Mouse (Mus musculus) heart, adult 8-10 months (tissue): ENCODE results near the gene Ric8a. TPM values are rescaled to one million over a fixed set of nuclear protein-coding genes. Genes with fewer than 3 reads are reported as not detected.
A peak's percentile ranks its signal among the peaks of the same experiment; 100 is the strongest.

Experiments used
- DNase-seq: peaks from one replicate; pipeline ENCODE4 v3.0.0; 2022; ENCODE audit warnings: low spot score
- total RNA-seq, 4 experiments: library from RNA; stranded (reverse); gene quantifications; 2 replicates each; pipeline ENCODE4 v1.2.4; 2022

Ric8a gene
- total RNA-seq, 4 experiments from 2014 or later: 22.3 to 24.4 (median 23.3) TPM

DNA sequence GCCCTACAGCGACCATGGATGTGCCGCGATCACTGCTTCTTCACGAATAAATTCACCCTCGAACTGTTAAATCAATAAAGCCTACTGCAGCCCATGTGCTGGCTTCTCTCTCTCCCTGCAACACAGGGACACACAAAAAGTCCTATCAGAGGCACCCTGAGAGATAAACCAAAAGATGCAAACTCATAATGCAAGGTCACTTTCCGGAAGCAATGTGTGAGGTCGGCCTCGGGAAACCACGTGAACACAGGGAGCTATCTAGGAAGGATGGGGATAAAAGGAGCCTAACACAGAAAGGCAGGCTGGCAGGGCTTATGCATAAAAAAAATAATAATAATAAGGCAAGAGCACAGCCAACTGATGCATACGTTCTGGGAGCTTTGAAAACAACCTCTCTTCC is 10.1 kb upstream of the Ric8a start:
- DNase-seq: no peak

DNA sequence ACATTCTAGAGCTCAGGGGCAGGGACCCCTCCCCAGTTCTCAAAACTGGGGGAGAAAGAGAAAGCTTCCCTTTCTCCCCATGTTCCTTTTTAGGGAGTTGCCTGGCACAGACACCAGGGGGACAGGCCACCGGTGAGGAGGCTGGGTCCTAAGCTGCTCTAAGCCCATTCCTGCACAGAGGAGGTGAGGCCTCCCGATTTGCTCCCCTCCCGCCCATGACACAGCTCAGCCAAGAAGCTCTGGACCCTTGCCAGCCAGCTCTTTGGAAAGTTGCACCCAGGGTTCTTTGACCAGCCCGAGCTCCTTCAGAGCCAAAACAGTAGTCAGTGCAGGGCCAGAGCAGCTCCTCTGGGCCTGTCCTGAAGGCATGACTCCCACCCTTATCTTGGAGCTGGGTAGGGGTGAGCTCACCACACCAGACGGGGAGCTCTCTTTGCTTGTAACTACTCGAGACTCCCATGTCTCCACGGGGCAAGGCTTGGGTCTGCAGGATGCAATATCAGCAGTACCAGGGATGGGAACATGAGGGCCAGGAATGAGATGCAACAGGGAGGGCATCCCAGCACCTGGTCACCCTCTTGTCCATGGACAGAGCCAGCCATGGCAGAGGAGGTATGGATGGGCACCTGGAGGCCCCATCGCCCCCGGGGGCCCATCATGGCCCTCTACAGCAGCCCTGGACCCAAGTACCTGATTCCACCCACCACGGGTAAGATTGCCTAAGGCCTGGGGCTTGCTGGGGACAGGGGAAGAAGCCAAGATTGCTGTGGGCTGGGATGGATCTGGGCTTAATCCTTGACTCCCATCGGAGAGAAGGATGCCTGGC is 8.8 kb upstream of the Ric8a start, which contains the start of gene Odf3:
TSS of gene Odf3 (plus strand) at position 51 of the 826 bp plus-strand sequence.
- DNase-seq: no peak

DNA sequence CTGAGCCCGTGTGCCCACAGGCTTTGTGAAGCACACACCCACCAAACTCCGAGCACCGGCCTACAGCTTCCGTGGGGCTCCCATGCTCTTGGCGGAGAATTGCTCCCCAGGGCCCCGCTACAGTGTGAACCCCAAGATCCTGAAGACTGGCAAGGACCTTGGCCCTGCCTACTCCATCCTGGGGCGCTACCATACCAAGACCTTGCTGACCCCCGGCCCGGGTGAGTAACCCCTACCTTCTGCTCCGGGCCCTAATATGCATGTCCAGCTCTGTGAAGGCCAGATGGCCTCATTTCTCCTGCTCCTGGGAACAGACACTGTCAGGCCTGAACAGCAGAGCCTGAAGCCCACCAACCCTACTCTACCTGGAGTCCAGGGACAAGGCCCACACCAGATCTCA is 8.2 kb upstream of the Ric8a start:
- DNase-seq: no peak

DNA sequence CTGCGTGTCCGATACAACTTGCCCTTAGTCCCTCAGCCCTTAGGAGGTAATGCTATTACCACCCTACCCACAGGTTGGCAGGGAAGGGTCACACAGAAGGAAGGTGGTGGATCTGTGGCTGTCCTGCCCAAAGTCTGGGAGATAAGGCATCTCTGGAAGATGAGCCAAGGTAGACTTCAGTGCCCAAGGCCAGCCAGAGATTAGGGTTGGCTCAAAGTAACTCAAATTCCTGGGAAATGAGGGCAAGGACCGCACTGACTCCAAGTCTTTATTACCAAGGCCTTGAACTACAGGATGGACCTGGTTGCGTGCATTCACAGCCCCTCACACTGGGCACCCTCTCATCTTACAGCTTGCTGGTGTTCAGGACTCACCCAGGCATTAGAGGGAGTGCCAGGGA is 4.8 kb upstream of the Ric8a start:
- DNase-seq: no peak

DNA sequence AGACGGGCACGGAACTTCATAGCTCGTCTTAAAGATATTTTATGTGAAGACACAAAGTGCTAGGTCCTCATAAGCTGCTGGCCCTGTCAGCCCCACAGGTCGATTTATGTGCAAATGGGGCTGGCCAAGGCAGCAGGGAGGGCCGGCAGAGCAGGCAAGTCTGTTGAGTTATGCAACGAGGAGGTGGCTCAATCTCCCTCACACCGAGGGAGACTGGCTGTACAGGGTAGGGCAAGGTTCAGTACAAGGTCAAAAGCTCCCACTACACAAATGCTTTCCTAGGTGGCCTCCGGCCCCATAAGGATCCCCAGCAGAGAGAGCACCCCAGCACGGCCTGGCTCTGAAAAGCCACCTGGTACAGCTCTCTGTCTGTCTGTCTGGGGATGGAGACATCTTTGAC is 3.4 kb upstream of the Ric8a start:
- DNase-seq: no peak

DNA sequence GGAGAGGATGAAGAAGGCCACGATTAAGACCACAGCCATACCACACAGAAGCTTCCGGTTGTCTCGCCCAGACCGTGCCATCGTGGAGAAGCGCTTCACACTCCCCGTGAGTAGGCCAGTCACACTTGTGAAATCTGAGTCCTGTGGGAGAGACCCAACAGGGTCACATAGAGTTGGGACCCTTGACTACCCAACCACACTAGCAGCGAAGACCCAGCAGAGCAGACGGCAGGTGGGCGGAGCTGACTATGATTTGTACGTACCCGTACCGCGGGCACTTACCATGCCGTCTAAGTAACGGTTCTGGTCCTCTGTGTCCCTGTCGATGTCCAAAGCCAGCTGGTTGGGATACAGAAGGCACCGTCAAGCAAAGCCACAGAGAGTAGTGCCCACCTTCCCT is 2.3 kb upstream of the Ric8a start:
- no peak for DNase-seq

DNA sequence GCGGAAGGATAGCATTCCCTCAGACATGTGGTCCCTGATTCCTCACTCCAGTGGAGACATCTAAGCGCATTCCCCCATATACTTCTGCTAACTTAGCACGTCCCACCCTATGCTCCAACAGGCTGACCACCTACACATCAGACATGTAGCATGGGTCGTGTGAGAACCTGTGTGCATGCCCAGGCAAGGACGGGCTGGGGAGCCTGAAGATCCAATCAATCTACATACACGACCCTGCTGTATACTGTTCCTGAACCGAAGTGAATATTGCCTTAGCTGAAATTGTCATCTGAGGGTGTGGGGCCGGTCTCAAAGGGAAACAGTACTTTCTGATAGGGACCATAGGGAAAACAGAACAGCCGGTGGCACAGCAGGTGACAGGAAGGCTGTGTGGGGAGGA is 1.6 kb upstream of the Ric8a start:
- no peak for DNase-seq

DNA sequence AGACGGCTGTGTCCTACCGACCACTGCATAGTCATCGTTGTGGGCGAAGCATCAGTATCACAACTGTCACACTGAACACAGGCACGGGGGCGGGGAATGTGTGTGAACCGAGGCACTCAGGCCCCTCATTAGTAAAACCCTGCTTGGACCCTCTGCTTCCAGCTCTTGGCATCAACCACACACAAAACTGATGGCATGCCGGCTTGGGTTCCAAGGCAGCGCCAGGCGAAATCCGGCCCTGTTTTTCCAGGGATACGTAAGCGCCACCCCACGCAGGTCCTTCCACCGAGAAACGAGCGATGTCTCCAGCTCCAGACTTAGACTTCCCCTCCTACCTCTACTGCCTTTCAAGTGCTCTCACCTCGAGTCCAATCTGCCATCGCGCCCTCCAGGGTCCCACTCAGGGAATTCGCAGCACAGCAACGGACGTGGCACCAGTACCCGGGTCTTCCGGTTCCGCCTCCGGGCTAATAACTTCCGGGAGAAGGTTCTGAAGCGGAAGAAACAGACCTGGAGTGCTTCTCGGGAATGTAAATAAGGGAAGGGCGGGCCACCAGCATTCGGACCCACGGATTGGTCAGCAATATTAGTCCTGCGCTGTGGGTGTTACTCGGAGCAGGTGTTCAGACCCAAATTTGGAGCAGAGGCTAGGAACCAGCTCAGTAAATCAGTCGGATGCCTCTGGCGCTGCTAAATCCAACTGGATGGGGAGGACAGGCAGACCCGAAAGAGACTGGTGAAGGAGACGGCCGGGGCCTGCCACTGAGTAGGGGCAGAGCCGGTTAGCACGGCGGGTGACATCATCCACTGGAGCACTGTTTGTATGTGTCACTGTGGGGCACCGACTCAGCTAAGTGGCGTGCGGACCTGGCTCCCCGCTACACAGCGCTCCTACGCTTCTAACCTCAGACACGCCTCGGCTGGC is 635 bp upstream of the Ric8a start, which contains the start of gene Gm45785:
TSS of gene Gm45785 (minus strand) at position 472 of the 925 bp plus-strand sequence.
- peak; percentile 93 for DNase-seq

DNA sequence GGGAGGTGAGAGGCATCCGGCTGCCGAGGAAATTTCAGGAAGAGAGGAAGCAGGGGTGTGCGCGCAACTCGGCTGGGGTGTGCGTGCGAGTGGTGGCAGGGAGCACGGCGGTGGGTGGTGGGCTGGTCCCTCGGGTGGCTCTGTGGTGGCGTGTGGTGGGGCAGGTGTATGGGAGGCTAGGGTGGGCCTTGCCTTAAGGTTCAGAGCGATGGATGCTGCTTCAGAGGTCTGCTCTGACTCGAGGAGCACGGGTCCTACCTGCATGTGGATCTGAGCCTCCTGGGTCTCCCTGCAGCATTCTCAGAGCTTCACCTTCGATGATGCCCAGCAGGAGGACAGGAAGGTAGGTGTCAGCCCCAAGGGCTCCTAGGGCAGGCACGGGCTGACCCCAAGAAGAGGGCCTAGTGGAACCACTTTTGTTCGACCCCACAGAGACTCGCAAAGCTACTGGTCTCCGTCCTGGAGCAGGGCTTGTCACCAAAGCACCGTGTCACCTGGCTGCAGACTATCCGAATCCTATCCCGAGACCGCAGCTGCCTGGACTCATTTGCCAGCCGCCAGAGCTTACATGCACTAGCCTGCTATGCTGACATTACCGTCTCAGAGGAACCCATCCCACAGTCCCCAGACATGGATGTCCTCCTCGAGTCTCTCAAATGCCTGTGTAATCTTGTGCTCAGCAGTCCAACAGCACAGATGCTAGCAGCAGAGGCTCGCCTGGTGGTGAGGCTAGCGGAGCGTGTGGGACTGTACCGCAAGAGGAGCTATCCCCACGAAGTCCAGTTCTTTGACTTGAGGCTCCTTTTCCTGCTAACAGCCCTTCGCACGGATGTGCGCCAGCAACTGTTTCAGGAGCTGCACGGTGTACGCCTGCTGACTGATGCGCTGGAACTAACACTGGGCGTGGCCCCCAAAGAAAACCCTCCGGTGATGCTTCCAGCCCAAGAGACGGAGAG is 1.1 kb downstream of the Ric8a start, which contains the start of gene Bet1l:
TSS of gene Bet1l (minus strand) at position 28 of the 956 bp plus-strand sequence.
- no peak for DNase-seq

DNA sequence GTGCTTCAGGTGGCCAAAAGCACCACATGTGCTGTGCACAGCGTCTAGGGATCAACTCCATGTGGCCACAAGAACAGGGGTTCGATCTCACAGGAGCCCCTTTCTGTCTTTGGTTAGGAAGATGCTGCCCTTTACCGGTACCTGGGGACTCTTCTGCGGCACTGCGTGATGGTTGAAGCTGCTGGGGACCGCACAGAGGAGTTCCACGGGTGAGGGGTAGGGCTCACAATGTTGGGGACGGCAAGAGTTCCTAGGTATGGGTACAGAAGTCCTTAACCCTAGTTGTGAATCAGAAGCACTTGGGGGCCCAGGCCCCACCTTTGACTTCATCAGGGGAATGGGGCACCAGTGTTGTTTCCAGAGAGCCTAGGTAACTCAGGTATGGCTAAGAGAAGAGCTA is 2.0 kb downstream of the Ric8a start:
- no peak for DNase-seq

DNA sequence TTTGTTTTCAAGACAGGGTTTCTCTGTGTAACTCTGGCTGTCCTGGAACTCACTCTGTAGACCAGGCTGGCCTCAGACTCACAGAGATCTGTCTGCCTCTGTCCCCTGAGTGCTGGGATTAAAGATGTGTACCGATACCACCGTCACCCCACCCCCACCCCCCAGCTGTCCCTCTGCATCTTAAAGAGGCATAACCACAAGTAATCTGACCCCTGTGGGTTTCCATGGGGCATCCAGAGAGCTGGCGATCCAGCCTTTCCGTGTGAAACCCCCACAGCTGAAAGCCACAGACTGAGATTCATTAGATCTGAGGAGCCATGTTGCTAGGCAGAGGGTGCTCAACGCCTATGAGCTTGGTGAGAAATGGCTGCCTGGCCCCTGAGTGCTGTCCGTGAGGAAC is 3.2 kb downstream of the Ric8a start:
- DNase-seq: no peak

DNA sequence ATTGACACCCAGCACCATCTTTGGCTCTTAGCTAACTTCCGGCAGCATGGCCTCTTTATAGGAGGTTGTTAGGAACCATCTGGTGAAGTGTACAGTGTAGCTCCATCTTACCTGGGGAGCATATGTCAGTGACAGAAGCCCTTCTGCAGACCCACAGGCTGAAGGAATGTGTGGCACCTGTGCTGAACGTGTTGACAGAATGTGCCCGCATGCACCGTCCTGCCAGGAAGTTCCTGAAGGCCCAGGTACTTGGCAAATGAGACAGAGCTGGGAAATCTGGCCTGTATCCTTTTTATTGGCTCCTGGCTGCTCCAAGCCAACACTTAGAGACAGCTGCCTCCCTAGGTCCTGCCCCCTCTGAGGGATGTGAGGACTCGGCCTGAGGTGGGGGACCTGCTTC is 4.0 kb downstream of the Ric8a start:
- DNase-seq: no peak

DNA sequence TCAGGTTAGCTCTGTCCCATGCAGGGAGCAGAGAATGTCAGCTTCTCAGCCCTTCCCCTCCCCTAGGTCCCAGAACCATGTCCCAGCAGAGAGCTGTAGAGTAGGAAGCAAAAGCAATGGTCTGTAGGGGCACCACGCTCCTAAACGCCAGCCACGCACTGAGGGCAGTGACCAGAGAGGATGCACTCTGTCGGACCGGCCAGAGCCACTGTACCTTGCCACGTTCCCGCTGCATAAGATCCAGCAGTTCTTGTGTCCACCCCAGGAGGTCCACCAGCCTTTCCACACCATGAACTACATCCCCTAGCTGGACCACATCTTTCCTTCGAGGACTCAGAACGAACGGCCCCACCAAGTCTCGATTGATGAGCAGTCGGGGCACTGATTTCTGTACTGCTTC is 8.0 kb downstream of the Ric8a start:
- DNase-seq: no peak

DNA sequence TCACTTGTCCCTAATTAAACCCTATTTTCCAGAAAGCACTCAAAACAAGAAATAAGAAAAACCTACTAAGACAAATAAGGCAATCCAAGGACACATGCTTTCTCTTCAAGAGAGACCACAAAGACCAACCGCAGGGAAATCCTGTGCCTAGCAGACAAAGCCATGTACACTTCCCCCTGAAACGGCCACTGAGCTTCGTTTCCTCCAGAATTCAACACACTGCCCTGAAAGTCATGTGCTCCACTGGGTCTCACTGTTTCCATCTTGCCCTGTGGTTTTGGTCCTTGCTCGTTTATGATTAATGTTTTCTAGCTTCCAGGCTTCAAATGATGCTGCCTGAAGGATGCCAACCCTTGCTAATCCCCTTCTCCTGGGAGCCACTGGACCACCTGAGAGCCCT is 17.5 kb downstream of the Ric8a start:
- DNase-seq: no peak

DNA sequence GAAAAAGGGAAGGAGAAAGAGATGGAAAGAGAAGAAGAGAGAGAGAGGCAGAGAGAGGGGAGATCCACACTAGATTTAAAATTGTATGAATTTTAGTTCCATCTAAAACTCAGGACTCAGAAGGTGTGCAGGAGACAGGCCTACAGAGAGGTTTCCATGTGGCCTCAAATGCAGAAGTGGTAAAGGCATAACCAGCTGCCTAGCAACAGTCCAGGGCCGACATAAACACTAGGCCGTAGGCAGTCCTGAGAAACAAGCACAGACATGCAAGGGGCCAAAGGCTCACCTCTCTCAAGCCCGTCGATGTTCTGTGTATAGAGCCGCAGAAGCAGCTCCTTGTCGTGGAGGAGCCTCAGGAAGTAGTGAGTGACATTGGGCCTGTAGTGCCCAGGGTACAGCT is 20.6 kb downstream of the Ric8a start:
- DNase-seq: no peak

DNA sequence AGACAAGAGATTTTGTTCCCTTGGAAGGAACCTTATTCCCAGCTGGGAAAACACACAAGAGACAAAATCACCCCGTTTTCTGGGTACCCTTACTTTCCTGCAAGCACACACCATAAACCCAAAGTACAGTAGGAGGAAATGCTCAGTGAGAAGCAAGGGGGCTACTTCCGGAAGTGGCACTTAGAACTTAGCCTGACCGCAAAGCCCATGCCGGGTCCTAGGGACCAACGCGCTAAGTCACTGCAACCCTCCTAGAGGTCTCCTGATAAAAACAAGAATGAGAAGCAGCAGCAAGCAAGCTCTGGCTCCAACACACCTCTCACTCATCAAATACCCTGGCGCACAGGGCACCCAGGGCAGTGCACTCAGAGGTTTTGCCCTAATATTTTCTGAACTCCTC is 22.6 kb downstream of the Ric8a start:
- DNase-seq: no peak

DNA sequence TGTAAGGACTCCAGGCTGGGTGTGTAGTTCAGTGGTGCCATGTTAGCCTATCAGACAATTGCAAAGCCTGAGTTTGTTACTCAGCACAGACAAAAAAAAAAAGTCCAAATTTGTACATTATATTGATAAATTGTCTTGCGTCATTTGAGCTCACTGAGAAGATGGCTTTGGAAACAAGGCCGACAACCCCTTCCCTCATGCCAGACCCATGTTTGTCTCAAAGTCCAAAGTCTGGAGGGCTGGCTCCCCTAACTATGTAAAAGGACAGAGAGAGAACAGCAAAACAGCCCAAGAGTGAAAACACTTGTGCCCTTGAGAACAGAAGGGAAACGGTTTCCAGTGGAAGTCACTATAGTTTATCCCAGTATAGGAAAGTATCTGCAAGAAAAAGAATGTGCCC is 23.7 kb downstream of the Ric8a start:
- no peak for DNase-seq

DNA sequence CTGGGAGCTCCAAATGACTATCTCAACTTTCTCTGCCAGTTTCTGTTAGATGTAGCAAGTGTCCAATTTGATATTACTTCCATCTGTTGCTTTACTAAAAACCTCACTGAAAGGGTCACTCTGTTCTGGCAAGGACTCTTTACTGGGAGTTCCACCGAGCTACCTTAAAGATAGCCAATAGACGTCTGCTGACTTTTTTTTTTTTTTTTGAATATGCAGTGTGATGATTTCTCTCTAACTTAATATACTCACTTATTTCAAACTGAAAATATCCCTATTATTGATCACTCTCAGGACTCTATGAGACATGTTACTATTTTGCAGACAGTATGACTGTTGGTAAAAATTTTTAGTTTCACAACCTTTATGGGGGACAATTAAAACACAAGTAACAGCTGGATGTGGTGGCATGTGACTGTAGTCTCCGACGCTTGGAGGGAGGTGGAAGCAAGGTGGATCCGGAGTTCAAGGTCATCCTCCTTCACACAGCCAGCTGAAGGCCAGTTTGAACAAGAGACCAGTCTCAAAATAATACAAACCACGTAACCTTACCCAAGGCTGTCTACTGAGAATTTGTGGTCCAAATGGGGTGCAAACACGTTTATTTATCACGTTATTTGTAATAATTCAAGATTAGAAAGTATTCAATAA is 24.2 kb downstream of the Ric8a start:
- DNase-seq: no peak

DNA sequence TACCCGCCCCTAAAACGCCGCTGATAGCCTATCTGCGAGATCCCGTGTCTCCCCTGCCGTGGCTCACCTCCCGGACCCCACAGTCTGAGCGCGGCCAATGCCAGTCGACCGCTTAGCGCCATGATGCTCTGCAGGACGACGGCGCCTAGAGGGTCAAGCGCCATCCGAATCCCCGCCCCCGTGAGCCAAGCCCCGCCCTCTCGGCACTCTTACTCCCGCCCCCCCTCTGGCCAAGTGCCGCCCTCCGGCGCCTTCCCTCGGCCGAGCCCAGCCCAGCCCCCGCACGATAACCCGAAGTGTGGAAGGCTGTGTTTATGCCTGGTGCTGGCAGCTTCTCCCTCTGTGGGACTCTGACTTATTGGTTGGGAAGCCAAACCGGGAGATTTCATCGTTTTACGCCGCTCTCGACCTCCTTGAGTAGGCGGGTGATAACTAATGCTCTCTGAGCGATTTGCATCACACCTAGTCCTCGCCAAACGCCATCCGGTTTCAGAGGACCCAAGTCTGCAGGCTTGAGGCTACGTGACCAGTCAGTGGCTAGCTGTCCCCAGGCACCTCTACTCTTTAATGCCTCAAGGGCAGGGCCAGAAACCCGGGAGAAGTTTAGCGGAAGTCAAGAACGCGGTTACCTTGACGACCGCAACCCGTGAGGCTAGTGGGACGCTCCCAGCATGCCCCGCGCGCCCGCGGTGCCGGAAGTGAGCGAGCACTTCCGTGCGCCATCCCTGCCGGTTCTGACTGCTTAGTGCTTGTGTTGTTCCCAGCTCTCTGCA is 25.1 kb downstream of the Ric8a start, which contains the start of the genes Psmd13 and Sirt3:
TSS of gene Psmd13 (plus strand) at position 273 of the 773 bp plus-strand sequence.
TSS of gene Sirt3 (minus strand) at position 614 of the 773 bp plus-strand sequence.
- DNase-seq: peak; percentile 93

DNA sequence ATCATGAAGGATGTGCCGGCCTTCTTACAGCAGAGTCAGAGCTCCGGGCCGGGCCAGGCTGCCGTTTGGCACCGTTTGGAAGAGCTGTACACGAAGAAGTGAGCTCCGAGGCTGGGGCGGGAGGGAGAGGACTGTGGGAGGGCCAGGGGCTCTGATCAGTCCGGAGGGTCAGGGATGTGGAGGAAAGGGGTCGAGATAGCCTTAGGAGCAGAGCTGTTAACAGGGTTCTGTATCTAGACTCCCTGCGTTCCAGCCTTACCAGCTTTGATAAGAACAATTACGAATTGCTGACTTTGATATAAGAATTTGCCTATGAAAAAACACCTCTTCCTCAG is 25.7 kb downstream of the Ric8a start:
- no peak for DNase-seq
